Mouse (Mus musculus) monocyte, adult 5-6 weeks (primary cell): ENCODE measurements around the gene Tdp1. TPM values are rescaled to one million over a fixed set of nuclear protein-coding genes. Genes with fewer than 3 reads are reported as not detected.
A peak's percentile ranks its signal among the peaks of the same experiment; 100 is the strongest.
"Not testable (repeated sequence)": the region's sequence is repeated elsewhere in the genome, so short reads cannot be mapped to it uniquely, and the experiment has no call there.

Experiments used
- ATAC-seq: fragments of 153-309, 156-312 bp; replicated peaks from 2 replicates; pipeline ENCODE4 v1.8.0; 2017; ENCODE audit warnings: mild to moderate bottlenecking; ENCODE audit not compliant: low TSS enrichment, insufficient number of reproducible peaks, severe bottlenecking, poor library complexity, low FRiP score
- total RNA-seq: library from RNA; stranded (forward); fragments of 200-1000, 200-491, 200-594 nt; gene quantifications from 3 replicates; pipeline ENCODE4 v1.2.3, GENCODE M21; 2017

Gene Tdp1
- total RNA-seq, 1 experiment from 2014 or later, result 3.5 TPM

DNA sequence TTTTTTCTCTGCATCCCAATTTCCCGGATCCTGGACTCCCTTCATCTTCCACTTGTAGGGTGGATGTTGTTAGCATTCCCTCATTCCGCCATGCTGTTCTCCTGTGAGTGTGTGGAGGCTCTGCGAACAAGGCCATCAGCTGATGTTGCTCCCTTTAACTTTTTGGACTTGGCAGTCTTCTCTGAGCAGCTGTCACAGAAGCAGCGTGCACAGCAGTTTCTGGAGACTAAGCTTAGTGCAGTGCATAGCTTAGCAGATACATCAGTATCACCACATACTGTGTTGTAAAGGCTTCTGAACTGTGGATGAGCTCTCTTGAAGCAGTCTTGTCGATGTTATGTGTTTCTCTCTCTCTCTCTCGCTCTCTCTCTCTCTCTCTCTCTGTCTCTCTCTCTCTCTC lies 54.9 kb downstream of the Tdp1 start:
- no peak for ATAC-seq

DNA sequence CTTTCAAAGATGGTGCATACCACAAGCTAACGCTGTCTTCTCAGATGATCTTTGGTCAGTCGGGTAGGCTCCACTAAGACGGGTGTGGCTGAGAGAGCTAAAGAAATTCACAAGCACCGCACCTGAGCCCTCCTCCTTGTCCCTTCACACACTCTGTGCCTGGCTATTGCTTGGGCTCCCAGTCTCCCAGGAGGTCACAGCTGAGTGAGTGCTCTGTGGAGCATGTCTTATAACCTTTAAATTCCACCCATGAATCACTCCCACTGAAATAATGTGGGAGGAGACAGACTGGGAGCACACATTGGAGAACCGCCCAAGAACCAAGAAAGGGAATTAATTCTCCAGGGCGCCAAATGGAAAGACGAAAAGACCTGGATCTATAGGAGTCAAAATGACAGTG lies 56.4 kb downstream of the Tdp1 start:
- no peak for ATAC-seq

DNA sequence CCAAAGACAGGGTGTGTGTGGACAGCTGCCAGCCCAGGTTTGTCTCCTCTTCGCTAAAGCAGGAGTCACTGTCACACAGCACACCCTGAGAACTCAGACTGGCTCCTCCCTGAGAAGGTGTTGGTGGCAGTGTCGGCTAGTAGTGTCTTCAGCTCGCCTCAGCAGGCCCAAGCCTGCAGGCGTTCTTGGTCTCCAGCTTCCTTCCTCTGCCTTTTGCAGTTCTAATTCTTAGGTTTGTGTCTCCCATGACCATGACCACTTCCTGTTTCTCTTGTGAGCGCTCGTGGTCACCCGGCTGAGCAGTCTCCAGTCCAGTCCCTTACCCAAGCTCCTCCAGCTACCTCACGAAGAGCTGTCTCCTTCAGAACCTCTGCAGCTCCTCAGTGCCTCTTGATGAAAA lies 58.1 kb downstream of the Tdp1 start:
- ATAC-seq, result peak; percentile 77

DNA sequence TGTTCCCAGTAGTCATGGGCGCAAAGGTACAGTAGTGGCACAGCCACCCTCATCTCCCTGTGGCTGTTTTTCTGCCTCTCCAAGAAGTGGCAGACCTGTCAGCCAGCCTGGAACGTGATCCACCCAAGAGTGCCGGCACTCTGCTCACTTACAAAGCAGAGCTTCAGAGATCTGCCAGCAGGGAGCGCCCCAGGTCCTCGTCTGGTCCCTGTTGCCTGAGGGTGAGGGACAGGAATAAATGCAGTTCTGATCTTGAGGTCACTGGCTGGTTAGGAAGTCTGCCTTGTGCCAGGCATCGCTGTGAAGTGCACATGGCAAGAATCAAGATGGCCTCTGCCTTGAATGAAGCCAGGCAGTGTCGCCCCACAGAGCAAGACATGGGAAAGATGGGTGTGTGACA lies 68.6 kb downstream of the Tdp1 start:
- 0 out of 2 replicates have a peak, but pooled peaks have one; percentile 25 for ATAC-seq

DNA sequence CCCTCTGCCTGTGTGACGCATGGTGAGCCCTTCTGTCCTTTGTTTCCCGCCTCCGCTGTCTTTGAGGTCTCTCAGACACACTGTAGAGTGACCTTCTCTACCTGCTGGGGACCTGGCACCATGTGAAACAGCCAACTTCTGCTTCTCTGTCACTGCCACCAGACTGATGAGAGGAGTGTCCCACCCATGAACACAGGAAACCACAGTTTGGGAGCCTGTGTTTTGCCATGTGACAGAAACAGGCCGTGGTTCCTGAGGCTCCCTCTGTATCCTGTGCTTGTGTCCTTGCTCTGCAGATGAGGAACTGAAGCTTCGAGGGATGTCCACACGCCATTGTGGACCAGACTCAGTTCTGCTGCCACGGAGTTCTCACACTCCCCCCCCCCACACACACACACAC lies 72.1 kb downstream of the Tdp1 start:
- peak; percentile 91 for ATAC-seq

DNA sequence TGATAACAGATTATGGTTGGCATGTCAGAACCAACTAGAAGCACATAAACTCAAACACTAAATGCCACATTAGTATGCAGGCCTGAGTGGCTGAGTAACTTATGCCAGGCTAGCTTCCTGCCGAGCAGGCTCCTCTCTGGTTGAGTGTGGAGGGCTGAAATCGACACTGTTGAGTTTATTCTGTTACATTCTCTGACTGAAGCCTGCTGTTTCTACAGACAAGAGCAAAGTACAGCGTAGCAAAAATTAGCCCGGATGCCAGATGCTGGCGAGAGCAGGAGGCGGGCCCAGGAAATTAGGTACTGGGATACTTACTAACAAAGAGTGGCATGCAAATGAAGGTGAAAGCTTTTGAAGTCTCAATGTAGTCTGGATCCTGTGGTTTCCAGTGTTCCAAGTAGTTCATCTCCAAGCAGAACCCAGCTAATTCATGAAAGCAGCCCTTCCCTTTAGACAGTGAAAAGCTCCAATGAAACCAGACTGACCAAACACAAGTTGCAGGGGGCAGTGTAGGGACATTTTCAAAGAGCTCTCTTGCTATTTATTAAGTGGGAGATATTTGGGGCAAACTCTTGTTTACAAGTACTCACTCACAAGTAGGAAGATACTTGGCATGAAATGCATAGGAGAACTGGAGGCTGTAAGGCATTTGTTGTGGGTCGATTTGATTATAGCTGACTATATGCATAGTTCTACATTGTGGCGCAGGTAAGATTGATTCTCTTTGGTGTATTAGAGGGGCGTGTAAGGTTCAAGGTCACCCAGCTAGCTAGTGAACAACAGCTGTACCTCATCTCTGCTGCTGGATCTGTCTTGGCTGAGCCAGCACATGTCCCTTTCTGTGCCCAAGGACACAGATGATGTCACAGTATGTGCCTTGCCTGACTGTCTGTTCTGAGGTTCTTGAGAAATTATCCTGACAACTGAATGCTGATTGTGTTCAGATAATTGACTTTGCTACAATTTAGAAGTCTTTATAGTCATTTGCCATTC lies 74.0 kb downstream of the Tdp1 start:
- ATAC-seq, result no peak

DNA sequence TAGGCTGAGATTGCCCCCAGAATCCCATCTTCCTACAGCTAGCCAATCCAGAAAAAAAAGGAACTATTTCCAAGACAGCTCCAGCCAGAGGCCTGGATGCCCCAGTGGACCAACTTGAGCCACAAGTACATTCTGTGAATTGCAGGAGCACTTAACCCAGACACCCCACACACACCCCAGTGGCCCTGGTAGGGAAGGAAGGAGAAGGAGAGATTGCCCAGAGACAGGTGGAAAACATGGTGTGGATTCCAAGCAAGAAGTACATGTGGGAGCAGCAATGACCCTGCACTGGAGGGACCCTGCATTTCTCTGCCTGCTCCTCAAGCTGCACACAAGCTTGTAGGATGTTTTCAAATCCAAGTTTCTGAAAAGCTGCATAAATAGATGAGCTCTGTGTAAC lies 75.0 kb downstream of the Tdp1 start:
- ATAC-seq, result no peak

DNA sequence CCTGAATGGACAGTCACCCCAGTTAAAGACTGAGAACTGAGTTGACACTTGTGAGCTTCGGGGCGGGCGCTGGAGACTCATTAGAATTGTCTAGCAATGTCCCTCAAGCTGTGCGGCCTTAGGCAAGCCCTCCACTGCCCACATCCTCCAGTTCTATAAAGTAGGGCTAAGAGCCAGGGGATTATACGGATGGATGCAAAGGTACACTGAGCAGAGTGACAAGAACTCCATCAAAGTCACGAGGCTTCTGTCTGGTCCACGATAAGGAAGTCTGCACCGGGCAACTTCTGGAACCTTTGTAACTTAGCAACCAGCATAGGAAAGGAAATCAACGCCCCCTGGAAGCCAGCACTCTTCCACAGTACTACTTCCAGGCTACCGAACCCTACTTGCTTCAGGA lies 75.6 kb downstream of the Tdp1 start:
- no peak for ATAC-seq

DNA sequence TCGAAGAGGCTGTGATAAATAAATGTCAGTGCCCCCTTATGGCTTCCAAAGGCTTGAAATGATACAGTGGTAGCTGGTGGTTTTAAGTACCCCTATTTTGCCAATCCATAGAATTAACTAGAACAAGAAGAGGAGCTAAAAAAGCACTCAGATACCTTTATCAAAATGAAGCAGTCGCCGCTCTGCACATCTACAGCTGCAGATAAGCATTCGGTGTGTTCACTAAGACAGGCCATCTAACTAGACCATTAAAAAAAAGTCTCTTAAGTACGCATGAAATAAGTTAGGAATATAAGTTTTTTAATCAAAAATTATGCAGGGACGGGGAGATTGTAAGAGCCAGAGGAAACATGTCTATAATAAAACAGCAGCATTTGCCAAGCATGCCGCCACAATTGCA lies 76.4 kb downstream of the Tdp1 start:
- ATAC-seq, result no peak

DNA sequence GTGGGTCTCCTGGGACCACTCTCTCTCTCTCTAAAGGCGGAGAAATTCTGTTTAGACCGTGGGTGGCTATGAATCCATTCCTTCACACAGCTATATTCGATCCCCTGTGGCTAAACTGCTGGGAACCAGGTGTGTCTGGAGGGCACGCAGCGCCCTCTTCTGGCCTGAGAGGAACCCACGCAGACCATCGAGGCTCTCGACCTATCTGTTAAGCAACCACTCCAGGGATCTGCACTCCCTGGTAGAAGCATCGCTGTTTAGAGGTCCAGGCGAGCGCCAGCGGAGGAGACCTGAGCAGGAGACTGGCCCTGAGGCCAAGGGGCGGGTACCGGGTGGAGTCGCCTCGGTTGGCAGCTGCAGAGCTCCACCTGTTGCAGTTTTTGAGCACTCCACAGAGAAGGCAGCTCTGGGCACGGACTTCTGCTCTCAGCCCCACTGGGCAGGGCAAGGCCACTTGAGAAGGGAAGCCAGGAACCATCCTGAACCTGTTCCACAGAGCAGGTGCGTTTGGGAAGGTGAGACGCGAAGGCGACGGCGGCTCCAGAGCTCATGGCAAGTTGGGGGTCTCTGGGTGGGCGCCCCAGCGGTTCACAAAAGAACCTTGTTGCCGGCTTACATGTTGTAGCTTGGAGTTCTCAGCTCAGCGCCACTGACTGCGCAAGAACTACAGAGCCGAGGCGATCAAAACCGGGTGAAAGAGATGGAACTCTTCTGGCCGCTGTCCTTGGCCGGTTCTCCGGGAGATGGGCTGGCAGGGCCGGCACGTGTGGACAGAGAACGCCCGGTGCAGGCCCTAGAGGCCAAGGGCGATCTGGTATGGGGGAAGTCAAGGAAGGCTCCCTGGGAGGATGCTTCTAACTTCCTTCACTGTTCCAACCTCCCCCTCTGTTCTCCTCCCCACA lies 80.2 kb downstream of the Tdp1 start, which contains the start of gene Kcnk13:
Gene Kcnk13, plus strand, starts transcription at position 199 of the 902 bp plus-strand sequence.
- ATAC-seq, result peak; percentile 79

DNA sequence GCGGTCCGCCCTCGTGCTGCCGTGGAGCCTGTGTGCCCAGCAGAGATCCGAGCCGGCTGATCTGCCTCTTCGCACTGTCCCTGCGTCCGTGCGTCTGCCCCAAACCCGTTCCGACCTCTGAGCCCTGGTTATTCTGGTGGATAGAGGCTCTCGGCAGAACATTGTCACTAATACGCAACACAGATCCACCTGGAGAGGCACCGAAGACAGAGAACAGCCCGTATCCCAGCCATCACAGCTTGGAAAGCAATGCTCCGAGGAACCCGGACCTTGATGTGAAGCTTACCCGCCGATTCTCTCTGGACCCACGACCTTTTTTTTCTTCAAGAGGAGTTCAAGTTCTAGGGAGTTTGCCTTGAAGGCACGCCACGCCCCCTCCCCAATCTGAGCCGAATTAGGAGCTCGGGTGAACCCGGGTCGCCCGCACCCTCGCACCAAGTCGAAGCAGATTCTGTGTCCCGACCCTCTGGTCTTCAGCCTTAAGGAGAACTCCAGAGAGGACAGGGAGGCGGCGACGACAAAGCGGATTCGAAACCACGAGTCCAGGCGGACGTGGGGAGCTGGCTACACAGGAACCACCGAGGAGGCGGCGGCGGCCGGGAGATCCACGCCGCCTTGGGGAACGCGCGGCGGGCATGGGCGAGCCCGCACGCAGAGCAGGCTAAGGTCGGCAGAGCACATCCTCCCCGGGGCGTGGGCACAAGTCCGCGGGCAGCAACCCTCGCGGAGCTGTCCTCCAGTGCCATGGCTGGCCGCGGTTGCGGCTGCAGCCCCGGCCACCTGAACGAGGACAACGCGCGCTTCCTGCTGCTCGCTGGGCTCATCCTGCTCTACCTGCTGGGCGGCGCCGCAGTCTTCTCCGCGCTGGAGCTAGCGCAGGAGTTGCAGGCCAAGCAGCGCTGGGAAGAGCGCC lies 81.1 kb downstream of the Tdp1 start:
- ATAC-seq, result 0 out of 2 replicates have a peak, but pooled peaks have one; percentile 25

DNA sequence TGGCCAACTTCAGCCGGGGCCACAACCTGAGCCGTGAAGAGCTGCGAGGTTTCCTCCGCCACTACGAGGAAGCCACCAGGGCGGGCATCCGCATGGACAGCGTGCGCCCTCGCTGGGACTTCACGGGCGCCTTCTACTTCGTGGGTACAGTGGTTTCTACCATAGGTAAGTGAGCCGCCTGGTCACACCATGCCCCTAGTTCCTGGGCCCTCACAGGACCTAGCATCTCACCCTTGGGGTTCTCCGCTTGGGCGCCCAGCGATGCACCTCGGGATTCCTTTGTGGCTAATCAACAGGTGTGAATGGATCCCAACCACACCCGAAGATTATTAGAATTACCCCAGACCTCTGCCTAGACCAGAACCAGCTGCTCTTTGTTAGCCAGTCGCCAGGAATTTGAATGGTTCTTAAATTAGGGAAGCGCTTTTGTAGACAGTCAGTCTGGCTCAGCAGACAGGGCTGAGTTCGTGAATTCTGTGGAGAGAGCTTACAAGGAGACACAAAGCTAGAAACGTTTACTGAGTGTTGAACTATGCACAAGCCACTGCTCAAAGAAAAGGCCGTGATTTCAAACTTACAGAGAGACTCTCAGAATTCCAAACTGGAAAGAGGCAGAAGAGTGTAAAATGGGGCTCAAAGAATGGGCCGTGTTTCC lies 81.9 kb downstream of the Tdp1 start:
- no peak for ATAC-seq

DNA sequence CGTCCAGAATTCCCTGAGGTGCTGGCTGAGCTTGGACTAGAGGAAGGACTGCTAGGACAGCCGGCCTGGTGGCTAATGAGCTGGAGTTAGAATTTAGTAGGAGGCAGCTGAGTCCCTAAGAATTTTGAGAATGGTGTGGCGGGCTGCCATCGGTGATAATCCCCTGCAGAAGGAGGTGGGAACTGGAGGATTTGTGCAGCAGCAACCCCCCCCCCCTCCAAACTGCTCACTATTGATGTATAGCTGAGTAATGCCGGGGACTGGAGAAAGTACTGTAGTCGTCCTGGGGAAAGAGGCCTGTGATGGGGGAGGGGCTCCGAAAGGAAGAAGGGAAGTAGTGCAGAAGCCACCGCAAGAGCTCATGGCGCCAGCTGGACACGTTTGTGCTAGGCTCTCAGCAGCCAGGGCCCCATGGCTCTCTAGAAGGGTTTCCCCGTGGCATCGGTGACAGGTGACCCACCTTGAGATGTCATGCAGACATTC lies 82.6 kb downstream of the Tdp1 start:
- ATAC-seq, result no peak

DNA sequence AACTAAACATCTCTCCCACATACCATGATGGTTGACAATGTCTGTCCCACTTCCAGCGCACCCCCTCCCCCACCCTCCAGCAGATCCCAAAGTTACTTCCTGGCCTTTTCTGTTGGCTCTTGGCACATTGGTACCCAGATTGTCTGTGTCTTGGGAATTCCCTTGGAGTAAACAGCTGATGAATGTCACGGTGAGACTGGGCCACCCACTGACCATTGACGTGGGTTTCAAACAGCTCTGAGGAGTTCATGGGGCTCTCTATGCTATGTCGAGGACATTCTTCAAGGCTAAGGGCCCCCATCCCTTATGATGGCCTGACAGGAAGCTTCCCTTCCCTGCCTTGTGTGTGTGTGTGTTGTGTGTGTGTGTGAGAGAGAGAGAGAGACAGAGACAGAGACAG lies 85.6 kb downstream of the Tdp1 start:
- no peak for ATAC-seq

DNA sequence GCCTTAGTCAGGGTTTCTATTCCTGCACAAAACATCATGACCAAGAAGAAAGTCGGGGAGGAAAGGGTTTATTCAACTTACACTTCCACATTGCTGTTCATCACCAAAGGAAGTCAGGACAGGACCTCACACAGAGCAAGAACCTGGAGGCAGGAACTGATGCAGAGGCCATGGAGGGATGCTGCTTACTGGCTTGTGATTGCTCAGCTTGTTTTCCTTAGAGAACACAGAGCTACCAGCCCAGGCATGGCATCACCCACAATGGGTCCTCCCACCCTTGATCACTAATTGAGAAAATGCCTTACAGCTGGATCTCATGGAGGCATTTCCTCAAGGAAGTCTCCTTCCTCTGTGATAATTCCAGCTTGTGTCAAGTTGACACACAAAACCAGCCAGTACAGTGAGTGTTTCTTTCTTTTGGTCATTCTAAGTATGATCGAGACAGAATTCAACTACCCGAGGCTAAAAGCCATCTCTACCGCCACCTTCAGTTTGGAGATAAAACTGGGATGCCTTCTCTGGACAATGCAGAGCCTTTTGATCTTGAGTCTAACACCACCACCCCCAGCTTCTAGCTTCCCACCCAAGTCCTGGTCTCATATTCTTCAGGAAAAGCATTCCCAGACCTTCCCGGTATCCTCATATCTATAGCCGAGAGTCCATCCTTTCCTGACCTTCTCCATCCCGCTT lies 87.0 kb downstream of the Tdp1 start:
- not testable (repeated sequence) for ATAC-seq

DNA sequence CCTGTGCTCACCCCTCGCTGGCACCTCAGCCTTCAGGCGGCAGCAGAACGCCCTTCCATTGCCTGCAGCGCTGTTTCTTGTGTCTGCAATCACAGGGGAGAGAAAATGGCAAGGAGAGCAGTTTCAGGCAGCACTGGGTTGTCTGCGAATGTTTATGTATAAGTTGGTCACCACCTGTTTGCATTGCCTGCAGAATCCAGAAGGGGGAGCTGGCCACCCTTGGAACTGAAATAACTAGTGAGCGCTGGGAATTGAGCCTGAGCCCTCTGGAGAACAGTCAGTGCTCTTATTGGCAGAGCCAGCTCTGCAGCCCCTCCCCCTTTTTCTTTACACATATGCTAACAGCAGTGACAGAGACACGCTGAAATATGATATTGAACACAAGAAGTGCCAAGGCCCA lies 88.5 kb downstream of the Tdp1 start:
- ATAC-seq, result no peak

DNA sequence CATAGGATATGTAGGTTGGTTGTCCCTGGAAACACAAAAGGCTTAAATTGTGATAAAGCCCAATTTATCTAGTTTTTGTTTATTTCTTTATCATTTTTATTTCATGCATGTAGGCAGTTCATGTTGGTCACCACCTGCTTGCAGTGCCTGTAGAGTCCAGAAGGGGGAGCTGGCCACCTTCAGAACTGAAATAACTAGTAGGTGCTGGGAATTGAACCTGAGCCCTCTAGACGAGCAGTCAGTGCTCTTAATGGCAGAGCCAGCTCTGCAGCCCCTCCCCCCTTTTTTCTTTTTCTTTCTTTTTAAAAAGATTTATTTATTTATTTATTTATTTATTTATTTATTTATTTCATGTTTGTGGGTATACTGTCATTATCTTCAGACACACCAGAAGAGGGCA lies 89.3 kb downstream of the Tdp1 start:
- ATAC-seq, result no peak
